In the genomic region with DNA sequence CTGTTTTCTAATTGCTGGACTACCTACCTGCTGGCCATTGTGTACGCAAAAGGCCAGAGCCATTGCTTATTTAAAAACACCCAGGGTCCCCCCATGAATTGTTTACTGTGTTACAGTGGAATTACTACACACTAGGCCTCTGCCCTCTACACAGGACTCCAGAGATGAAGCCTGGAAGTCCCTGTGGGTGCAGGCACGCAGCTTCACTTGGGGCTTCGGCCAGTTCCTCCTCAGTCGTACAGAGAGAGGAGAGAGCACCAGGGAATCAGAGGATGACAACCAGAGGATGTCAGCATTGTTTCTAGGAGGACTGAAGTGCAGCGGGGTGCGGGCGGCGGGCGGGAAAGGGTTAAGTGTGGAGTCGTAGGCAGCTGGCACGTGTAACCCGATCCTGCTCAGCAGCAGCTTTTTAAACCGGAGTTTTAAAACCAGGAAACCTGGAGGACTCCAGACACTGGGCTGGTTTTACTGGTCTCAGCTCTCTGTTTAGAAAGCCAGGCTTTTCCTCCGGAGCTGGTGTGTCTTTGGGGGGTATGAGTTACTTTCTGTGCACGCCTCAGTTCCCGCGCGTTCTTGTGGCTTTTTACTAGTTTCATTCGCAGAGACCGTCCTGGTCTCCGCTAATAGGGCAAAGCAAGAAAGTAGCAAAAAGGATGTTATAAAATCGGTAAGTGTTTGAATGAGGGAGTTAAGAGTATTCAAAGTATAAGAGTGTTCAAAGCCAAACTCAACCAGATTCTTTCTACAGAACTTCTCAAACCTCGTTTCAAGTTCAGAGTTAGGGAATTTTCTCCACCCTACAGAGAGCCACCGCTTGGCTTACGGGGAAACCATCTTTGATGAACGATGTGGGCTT, we compare ENCODE assay signal across 8 mouse cellular contexts. TPM values are rescaled to one million over a fixed set of nuclear protein-coding genes. Genes with fewer than 3 reads are reported as not detected.
A peak's percentile ranks its signal among the peaks of the same experiment; 100 is the strongest.
DNase-seq lines count a peak whose midpoint lies in the region; ATAC-seq and TF ChIP-seq lines count a peak whose summit lies in the region.

No protein-coding gene starts in this region.

- no peaks in the 10 kb centered on the region for H3K36me3 ChIP-seq in heart, embryonic 12.5 days

- peak; percentile 20 for DNase-seq in adrenal gland, adult 2 months
- no peak for DNase-seq in adrenal gland, adult 18-20 months (ENCODE audit: low spot score in 2 of 2)
- peak; percentile 49 for DNase-seq in kidney, postnatal 14 days
- peak; percentile 86 for DNase-seq in mesoderm, embryonic 11.5 days (ENCODE audit: low read depth, low spot score)
- DNase-seq in left cerebral cortex, postnatal 25 days (ENCODE audit: low spot score in 2 of 2): no peak

- H3K4me1 ChIP-seq in bone marrow macrophage, adult 2 months (ENCODE audit: control insufficient read depth, insufficient read depth, low read length): no peaks in the 10 kb centered on the region; the same call in 1 of the 2 replicates
- H3K4me1 ChIP-seq in heart, embryonic 12.5 days (replicated peaks): peaks cover 22% of the 10 kb centered on the region

- peaks cover 7% of the 10 kb centered on the region; the same call in 1 of the 2 replicates for H3K9me3 ChIP-seq in heart, embryonic 12.5 days (replicated peaks)

- no peak overlapping the region for H3K27ac ChIP-seq in bone marrow macrophage, adult 2 months (ENCODE audit: insufficient read depth, low read depth, low read length)
- H3K27ac ChIP-seq in heart, embryonic 12.5 days (ENCODE audit: poor library complexity, severe bottlenecking): peak overlapping the region; percentile 93

- H3K4me3 ChIP-seq in bone marrow macrophage, adult 2 months (ENCODE audit: insufficient read depth, low read length): peak overlapping the region; percentile 28
- H3K4me3 ChIP-seq in heart, embryonic 12.5 days: peak overlapping the region; percentile 37

- peak; percentile 68 for ATAC-seq in heart, embryonic 12.5 days (ENCODE audit: insufficient number of reproducible peaks, low FRiP score)
- no peak for ATAC-seq in inflammation-experienced regulatory T-cells, adult 6 months

- H3K27me3 ChIP-seq in heart, embryonic 12.5 days (replicated peaks): no peaks in the 10 kb centered on the region

- 4% methylated on average over 26 of the region's 26 CpGs for WGBS in heart, embryonic 12.5 days

- peak overlapping the region; percentile 59; the same call in 1 of the 2 replicates for H3K9ac ChIP-seq in heart, embryonic 12.5 days

- peak overlapping the region; percentile 68 for H3K4me2 ChIP-seq in heart, embryonic 12.5 days

- no peak for TF ChIP-seq CTCF in bone marrow macrophage, adult 2 months (IDR thresholded peaks at IDR 0.05; ENCODE audit: low read depth, low read length)

- no peak for TF ChIP-seq POLR2A in bone marrow macrophage, adult 2 months (IDR thresholded peaks at IDR 0.05; ENCODE audit: borderline replicate concordance, low read depth, low read length)

- intact Hi-C loops in left cerebral cortex, postnatal 25 days (cut with DNase I): no loop called here

RNA-seq across cellular contexts. Expression of a gene that starts 11.4 kb away (rescaled TPM):
- total RNA-seq in adrenal gland, adult 2 months (2021): 10 to 100 TPM; 12.7 to 15.1 TPM
- polyA plus RNA-seq in adrenal gland, adult 2 months (2012; rRNA removed): 13.0 and 13.4 TPM in 2 replicates
- total RNA-seq in adrenal gland, adult 18-20 months (2021): 10 to 100 TPM; 13.9 to 15.2 TPM
- 1.6 and 3.5 TPM in 2 replicates for polyA plus RNA-seq in bone marrow macrophage, adult 2 months (2012; ENCODE audit: insufficient read depth, insufficient read length, missing spikeins)
- polyA plus RNA-seq in heart, embryonic 12.5 days (2016; fragmentation: Nextera tagmentation; extraction: Ambion mirVana): 58.8 and 59.3 TPM in 2 replicates
- polyA plus RNA-seq in inflammation-experienced regulatory T-cells, adult 6 months (2017; shearing (Covaris generic)): not detected
- total RNA-seq in left cerebral cortex, postnatal 25 days (2021): 1 to 10 TPM; 8.9 to 9.1 TPM

Comparison
In these comparisons a context has a peak if more than half of its experiments do, and no peak if none do; other contexts are left out.
1. DNase-seq: peak in adrenal gland, adult 2 months (single experiment), kidney, postnatal 14 days (single experiment) and mesoderm, embryonic 11.5 days (single experiment); none in adrenal gland, adult 18-20 months (0 of 2) and left cerebral cortex, postnatal 25 days (0 of 2).